Mouse (Mus musculus) heart, postnatal 0 days (tissue): ENCODE data around the gene Pde8b.

Experiments
- CTCF ChIP-seq: IDR thresholded peaks from 2 replicates; pipeline ENCODE4 v1.5.1; 2016; ENCODE audit warnings: antibody characterized with exemption, control low read depth, low read depth
- EP300 ChIP-seq: IDR thresholded peaks from 2 replicates; pipeline ENCODE4 v1.6.1; 2016; ENCODE audit warnings: antibody characterized with exemption, low read depth

DNA sequence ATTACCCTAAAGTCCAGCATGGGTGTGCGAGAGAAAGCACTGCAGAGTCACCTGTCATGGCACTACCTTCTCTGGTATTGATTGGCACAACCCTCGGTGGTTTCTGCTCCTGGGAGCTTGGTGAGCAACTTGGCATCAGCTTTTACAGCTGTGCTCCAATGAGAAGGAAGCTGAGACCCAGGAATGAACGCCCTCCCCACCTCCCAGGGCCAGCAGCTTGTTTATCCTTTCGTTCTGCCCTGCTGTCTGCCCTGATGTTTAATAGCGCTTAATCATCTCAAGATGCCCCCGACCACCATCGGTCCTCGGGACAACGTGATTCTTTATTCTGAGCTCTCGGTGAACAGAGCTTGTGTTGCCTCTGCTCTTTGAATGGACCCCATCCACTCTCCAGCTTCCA, 122.8 kb downstream of the Pde8b start:
- TF ChIP-seq EP300 (no peak), CTCF (no peak)
